Mouse (Mus musculus) hindbrain, embryonic 14.5 days (tissue): ENCODE data around the gene Pgs1. TPM values are rescaled to one million over a fixed set of nuclear protein-coding genes. Genes with fewer than 3 reads are reported as not detected.

Source experiments
- ATAC-seq: fragments of 200-750 bp; cut with Nextera tagmentation; 2 replicates; pipeline ENCODE4 v1.8.0; 2017; ENCODE audit warnings: moderate number of reproducible peaks, mild to moderate bottlenecking, moderate TSS enrichment, moderate library complexity; ENCODE audit not compliant: low FRiP score
- DNase-seq: peaks from one replicate; pipeline ENCODE4 v3.0.0-alpha.2; 2015; ENCODE audit warnings: low spot score
- H3K27ac ChIP-seq: fragments of 300-500 bp; sonication (generic); 2 replicates; pipeline ENCODE4 v1.5.1; 2014; ENCODE audit warnings: mild to moderate bottlenecking, moderate library complexity
- H3K27me3 ChIP-seq: fragments of 300-500 bp; sonication (generic); 2 replicates; pipeline ENCODE4 v1.6.1; 2014; ENCODE audit warnings: mild to moderate bottlenecking, low read length, mixed read lengths; ENCODE audit not compliant: control insufficient read depth, insufficient read depth
- H3K36me3 ChIP-seq: fragments of 300-500 bp; sonication (generic); replicated peaks from 2 replicates; pipeline ENCODE4 v1.6.1; 2014; ENCODE audit not compliant: control insufficient read depth, insufficient read depth
- H3K4me1 ChIP-seq: fragments of 300-500 bp; sonication (generic); replicated peaks from 2 replicates; pipeline ENCODE4 v1.6.1; 2014; ENCODE audit warnings: antibody characterized with exemption, low read length, mixed read lengths; ENCODE audit not compliant: control insufficient read depth, insufficient read depth
- H3K4me2 ChIP-seq: fragments of 300-500 bp; sonication (generic); replicated peaks from 2 replicates; pipeline ENCODE4 v1.6.1; 2014; ENCODE audit warnings: mild to moderate bottlenecking, moderate library complexity
- H3K4me3 ChIP-seq: fragments of 300-500 bp; sonication (generic); replicated peaks from 2 replicates; pipeline ENCODE4 v1.5.1; 2014; ENCODE audit warnings: mild to moderate bottlenecking, low read length
- H3K9ac ChIP-seq: fragments of 300-500 bp; sonication (generic); 2 replicates; pipeline ENCODE4 v1.6.1; 2014
- H3K9me3 ChIP-seq: fragments of 300-500 bp; sonication (generic); 2 replicates; pipeline ENCODE4 v1.6.1; 2016; ENCODE audit warnings: low read length; ENCODE audit not compliant: control insufficient read depth
- WGBS: fragments of 180-500 bp; shearing (Covaris S2); extraction: QIAGEN DNeasy Blood & Tissue Kit; methylation state at CpG from one replicate; pipeline ENCODE4 v1.1.7; 2014; 5-methylcytosine and 5-hydroxymethylcytosine counted together
- polyA plus RNA-seq: library from polyadenylated mRNA; unstranded; fragments of >200 nt; fragmentation: Nextera tagmentation; extraction: Ambion mirVana; gene quantifications from 2 replicates; pipeline ENCODE4 v1.2.1, GENCODE M21; 2014

Gene Pgs1
- polyA plus RNA-seq, 1 experiment from 2014 or later = 48.1 TPM

DNA sequence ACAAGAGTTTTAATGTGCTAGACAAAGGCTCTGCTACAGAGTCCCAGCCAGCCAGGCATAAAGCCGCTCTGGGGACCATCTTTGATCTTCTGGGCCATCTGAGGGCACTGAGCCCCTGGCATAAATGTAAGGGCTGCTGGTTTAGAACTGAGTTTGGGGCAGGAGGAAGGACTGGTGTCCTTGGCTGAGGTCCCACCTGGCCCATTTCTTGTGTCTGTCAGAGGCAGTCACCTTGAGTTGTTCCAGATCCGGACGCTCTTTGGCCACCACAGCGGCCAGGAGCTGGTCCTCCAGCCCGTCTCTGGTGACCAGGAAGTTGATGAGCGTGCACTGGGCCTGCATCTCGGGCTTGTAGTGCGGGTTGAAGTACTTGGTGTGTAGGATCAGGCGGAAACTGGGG, 56.7 kb downstream of the Pgs1 start:
- no peaks in the 10 kb centered on the region for H3K9me3 ChIP-seq
- ATAC-seq = no peak
- DNase-seq = no peak
- no peak overlapping the region for H3K4me2 ChIP-seq
- no peaks in the 10 kb centered on the region for H3K36me3 ChIP-seq
- no peak overlapping the region for H3K27ac ChIP-seq
- 85% methylated on average over 9 of the region's 9 CpGs for WGBS
- no peak overlapping the region for H3K4me3 ChIP-seq
- no peak overlapping the region for H3K9ac ChIP-seq
- H3K4me1 ChIP-seq = peaks cover 7% of the 10 kb centered on the region; the same call in 1 of the 2 replicates
- H3K27me3 ChIP-seq = no peaks in the 10 kb centered on the region

- H3K9ac ChIP-seq = no peak overlapping the region
- 57% methylated on average over 14 of the region's 14 CpGs for WGBS
- H3K27me3 ChIP-seq = no peaks in the 10 kb centered on the region
- H3K4me1 ChIP-seq = peaks cover 7% of the 10 kb centered on the region; the same call in 1 of the 2 replicates
- H3K9me3 ChIP-seq = no peaks in the 10 kb centered on the region
- ATAC-seq (peak; percentile 57; the same call in 1 of the 2 replicates), DNase-seq (peak; percentile 65)
- no peaks in the 10 kb centered on the region for H3K36me3 ChIP-seq
- H3K27ac ChIP-seq = no peak overlapping the region
- no peak overlapping the region for H3K4me2 ChIP-seq
- H3K4me3 ChIP-seq = no peak overlapping the region
These were observed 57.3 kb downstream of the Pgs1 start for GRCm38 (mm10) chr11:118043293-118043907.

DNA sequence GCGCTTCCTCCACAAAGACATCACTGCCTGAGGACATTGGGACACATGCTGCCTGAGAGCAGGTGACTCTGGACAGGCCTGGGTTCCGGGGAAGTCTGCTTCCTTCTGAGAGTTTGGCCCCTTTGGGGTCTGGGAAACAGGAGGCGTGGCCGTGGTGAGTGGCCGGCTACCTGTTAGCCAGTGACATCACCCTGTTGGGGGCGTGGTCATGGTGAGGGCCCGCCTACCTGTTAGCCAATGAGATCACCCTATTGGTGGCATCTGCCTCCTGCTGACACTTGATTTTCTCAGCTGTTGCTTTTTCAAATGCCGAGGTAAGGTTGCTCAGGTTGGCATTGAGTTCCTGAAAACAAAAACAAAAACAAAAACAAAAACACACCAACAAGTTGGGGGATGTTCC, 63.5 kb downstream of the Pgs1 start:
- Histone ChIP-seq H3K4me1 (no peaks in the 10 kb centered on the region), H3K9ac (no peak overlapping the region), H3K27ac (no peak overlapping the region), H3K4me2 (no peak overlapping the region), H3K4me3 (no peak overlapping the region), H3K9me3 (no peaks in the 10 kb centered on the region), H3K27me3 (no peaks in the 10 kb centered on the region), H3K36me3 (no peaks in the 10 kb centered on the region; the same call in 1 of the 2 replicates)
- WGBS = 37% methylated on average over 8 of the region's 8 CpGs
- DNase-seq (no peak), ATAC-seq (no peak)

DNA sequence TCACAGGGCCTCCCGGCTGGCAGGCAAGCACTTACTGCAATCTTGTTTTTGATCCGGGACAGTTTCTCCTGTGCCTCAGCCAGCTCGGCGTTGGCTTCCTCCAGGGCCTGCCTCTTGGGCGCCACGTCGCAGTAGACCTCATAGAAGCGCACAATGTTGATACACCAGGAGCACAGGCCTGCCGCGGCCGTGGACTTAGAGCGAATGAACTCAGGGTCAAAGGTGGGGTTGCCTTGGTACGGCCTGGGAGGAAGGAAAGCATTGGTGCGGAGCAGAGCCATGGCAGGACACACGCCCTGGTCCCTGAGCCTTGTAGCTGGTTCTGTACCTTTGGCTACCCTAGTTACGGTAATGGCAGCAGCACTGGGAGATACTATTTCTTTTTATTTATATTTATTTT, 64.1 kb downstream of the Pgs1 start:
- 78% methylated on average over 16 of the region's 16 CpGs for WGBS
- Histone ChIP-seq H3K36me3 (no peaks in the 10 kb centered on the region; the same call in 1 of the 2 replicates), H3K27ac (no peak overlapping the region), H3K4me2 (no peak overlapping the region), H3K9me3 (no peaks in the 10 kb centered on the region), H3K4me3 (no peak overlapping the region), H3K27me3 (no peaks in the 10 kb centered on the region), H3K4me1 (no peaks in the 10 kb centered on the region), H3K9ac (no peak overlapping the region)
- DNase-seq = no peak
- no peak for ATAC-seq

DNA sequence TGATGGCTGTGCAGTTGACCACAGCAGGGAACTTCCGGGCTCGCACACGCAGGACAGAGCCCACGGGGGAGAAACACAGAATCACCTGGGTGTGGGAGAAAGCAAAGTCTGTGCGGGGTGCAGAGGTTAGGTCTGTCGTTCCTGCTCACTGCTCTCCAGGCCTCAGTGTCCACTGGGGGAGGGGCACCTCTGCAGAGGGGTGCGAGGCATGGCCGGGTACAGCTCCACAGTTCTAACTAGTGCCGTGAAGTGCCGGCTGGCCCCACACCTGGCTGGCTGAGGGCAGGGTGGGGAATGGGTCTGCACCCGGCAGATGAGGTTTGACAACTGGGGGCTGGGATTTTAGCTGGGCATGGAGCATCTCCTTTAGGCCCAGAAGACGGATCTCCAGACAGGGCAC, 72.3 kb downstream of the Pgs1 start:
- Histone ChIP-seq H3K9me3 (no peaks in the 10 kb centered on the region), H3K4me3 (no peak overlapping the region), H3K9ac (no peak overlapping the region), H3K4me2 (no peak overlapping the region), H3K36me3 (no peaks in the 10 kb centered on the region), H3K27ac (no peak overlapping the region), H3K4me1 (peaks cover 4% of the 10 kb centered on the region; the same call in 1 of the 2 replicates), H3K27me3 (no peaks in the 10 kb centered on the region)
- DNase-seq (no peak), ATAC-seq (no peak)
- 82% methylated on average over 12 of the region's 12 CpGs for WGBS

DNA sequence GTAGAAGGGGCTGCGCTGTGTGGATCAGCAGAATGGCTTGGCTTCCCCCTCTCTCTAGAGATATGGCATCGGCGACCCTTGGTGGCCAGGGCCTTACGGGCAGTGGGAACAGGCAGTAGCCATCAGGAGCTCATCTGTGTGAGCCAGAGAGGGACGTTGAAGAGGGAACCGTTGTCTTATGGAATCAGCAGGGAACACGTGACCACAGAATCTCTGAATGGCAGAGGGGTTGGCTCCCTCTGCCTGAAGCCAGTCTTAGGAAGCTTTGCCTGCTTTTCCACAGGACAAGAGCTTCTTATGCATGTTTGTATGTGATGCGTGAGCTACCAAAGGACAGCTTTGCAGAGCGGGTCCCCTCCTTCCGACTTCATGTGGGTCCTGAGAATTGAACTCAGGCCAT, 72.8 kb downstream of the Pgs1 start:
- Histone ChIP-seq H3K27ac (no peak overlapping the region), H3K36me3 (no peaks in the 10 kb centered on the region), H3K4me2 (no peak overlapping the region), H3K4me3 (no peak overlapping the region), H3K9ac (no peak overlapping the region), H3K9me3 (no peaks in the 10 kb centered on the region), H3K27me3 (no peaks in the 10 kb centered on the region), H3K4me1 (peaks cover 4% of the 10 kb centered on the region; the same call in 1 of the 2 replicates)
- DNase-seq (no peak), ATAC-seq (no peak)
- 62% methylated on average over 10 of the region's 10 CpGs for WGBS

DNA sequence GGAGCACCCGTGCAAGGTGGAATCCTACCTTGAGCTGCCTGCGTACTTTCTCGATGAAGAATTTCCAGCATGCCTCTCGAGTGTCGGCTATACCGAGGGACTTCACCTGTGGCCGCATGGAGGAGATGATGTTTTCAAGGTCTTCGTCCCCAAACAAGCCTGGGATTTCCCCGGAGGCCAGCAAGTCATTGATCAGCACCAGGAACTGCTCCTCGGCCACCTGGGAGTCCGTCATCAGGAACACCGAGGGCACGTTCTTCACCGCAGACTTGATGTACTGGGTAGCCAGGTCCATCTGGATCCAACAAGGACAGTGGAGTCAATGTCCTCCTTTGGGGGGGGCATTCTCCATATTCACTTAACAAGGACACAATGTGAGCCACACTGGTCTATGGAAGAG, 73.9 kb downstream of the Pgs1 start:
- no peak overlapping the region for H3K4me3 ChIP-seq
- H3K27ac ChIP-seq = no peak overlapping the region
- H3K9me3 ChIP-seq = no peaks in the 10 kb centered on the region
- ATAC-seq (no peak), DNase-seq (no peak)
- 85% methylated on average over 14 of the region's 14 CpGs for WGBS
- H3K27me3 ChIP-seq = no peaks in the 10 kb centered on the region
- no peaks in the 10 kb centered on the region for H3K36me3 ChIP-seq
- H3K9ac ChIP-seq = no peak overlapping the region
- H3K4me2 ChIP-seq = no peak overlapping the region
- H3K4me1 ChIP-seq = peaks cover 4% of the 10 kb centered on the region; the same call in 1 of the 2 replicates

GRCm38 (mm10) chr11:118067588-118067987, 81.5 kb downstream of the Pgs1 start:
- ATAC-seq (no peak), DNase-seq (no peak)
- H3K4me2 ChIP-seq = no peak overlapping the region
- no peaks in the 10 kb centered on the region for H3K9me3 ChIP-seq
- H3K36me3 ChIP-seq = no peaks in the 10 kb centered on the region
- WGBS = 63% methylated on average over 8 of the region's 8 CpGs
- no peaks in the 10 kb centered on the region for H3K27me3 ChIP-seq
- H3K4me1 ChIP-seq = 0 out of 2 replicates have a peak, but pooled peaks cover 5% of the 10 kb centered on the region
- H3K27ac ChIP-seq = no peak overlapping the region
- no peak overlapping the region for H3K9ac ChIP-seq
- H3K4me3 ChIP-seq = no peak overlapping the region

DNA sequence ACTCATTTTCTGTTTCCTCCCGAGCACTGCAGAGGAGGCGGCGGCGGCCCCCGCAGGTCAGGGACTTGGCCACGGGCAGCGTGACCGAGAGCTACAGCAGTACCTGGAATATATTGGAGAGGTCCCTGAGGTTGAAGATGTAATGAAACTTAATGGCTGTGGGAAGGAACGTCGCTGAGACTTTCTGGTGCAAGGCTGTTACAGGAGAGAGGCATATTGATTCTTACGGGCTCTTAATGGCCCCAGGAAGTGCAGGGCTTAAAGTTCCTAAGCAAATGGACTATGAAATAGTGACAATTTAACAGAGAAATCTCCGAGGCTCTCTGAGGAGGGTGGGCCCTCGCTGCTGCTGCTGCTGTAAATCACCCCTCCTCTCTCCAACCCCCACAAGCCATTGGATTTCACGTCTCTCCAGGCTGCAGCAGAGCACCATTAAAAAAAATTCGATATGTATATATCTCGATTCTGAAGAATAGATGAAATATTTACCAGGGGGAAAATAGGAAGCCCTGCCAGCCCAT, 82.8 kb downstream of the Pgs1 start:
- no peaks in the 10 kb centered on the region for H3K36me3 ChIP-seq
- H3K27ac ChIP-seq = peak overlapping the region; percentile 62
- no peaks in the 10 kb centered on the region for H3K27me3 ChIP-seq
- no peak for DNase-seq
- H3K4me3 ChIP-seq = no peak overlapping the region
- no peak overlapping the region for H3K9ac ChIP-seq
- H3K9me3 ChIP-seq = no peaks in the 10 kb centered on the region
- ATAC-seq = 0 out of 2 replicates have a peak, but pooled peaks have one; percentile 47
- 0 out of 2 replicates have a peak, but pooled peaks cover 5% of the 10 kb centered on the region for H3K4me1 ChIP-seq
- WGBS = 79% methylated on average over 16 of the region's 16 CpGs
- no peak overlapping the region for H3K4me2 ChIP-seq
